Mouse (Mus musculus) urinary bladder, postnatal 14 days (tissue): ENCODE measurements around the gene Tnfaip2.

Experiments
- DNase-seq: peaks from one replicate; pipeline ENCODE4 v3.0.0; 2021; ENCODE audit warnings: low spot score

The Tnfaip2 gene

GRCm38 (mm10) chr12:111442309-111443010 lies at the start of gene Tnfaip2:
Gene Tnfaip2, plus strand, starts transcription at chr12:111442469.
- DNase-seq, result peak; percentile 88

GRCm38 (mm10) chr12:111394008-111394407 lies 48.3 kb upstream of the Tnfaip2 start:
- DNase-seq, result no peak

- no peak for DNase-seq
Observed at GRCm38 (mm10) chr12:111396997-111397396, 45.3 kb upstream of the Tnfaip2 start.

GRCm38 (mm10) chr12:111401454-111402184 lies 40.6 kb upstream of the Tnfaip2 start:
- DNase-seq, result peak; percentile 80

- no peak for DNase-seq
Observed at GRCm38 (mm10) chr12:111404880-111405279, 37.4 kb upstream of the Tnfaip2 start.

DNA sequence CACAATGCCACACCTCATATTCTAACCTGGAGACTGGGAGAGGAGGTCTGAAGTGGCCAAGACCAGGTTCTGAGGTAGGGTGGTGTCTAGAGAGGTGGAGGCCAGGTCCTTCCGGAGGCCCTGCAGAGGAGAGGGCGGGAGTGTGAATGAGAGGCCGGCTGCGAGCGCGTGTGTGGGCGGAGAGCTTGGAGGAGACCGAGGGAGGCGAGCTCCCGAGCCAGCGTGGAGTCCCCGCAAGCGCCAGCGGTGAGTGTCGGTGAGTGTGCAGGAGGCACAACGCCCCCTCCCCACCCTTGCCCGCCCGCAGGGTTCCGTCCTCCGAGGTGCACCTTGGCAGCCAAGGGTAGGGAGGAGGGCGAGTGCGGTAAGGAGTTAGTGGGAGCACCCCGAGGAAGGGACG lies 35.6 kb upstream of the Tnfaip2 start, which contains the start of gene Lbhd2:
Gene Lbhd2 (plus strand): TSS at position 188 of the 400 bp plus-strand sequence.
- DNase-seq, result no peak

GRCm38 (mm10) chr12:111409583-111409982 lies 32.7 kb upstream of the Tnfaip2 start:
- no peak for DNase-seq

DNA sequence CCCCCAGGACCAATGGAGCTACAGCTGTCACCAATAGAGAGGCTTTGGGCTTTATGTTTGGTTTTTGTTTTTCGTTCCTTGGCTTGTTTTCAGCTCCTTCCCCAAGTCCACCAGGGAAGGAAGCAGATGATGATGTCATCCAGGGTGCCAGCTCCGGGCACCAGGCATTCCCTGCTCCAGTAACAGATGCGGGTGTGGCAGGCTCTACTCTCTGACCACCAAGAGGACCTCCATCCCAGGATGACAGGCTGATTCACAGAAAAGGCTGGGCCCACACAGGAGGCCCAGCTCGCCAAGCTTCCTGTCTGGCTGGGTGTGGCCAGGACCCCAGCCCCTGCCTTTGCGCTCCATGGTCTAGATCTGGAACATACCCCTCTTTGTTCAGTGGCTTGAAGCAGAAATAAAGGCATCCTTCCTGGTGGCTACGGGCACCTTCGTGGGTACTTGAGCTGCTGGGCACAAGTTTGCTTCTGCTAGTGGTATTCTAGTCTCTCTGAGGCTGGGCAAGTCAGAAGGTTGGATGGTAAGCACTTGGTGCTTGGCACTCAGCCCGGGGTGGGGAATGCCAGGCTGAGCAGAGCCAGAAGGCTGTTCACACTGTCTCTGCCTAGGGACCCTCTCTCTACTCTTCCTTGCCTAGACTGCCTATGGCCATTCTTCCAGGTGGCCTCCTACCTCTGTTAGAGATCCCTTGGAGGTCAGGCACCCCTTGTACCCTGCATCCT lies 30.5 kb upstream of the Tnfaip2 start:
- peak; percentile 4 for DNase-seq

- DNase-seq, result peak; percentile 3
Observed at GRCm38 (mm10) chr12:111412581-111413284, 29.5 kb upstream of the Tnfaip2 start.

DNA sequence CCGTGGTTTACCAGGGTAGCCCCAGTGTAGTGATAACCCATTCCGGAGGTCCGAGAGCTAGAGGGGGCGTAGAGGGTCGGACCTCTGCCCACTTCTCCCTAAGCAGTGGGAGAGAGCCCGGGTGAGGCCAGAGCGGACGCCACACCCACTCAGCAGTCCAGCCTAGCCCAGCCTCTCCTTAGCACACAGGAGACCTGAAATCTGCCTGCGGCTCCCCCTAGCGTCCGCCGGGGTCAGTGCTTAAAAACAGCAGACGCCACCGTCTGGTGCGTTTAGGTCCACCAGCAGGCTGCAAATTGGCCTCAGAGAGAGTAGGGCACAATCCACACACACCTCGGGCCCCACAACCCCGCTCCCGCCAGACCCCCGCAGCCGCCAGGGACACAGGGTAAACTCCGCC lies 29.0 kb upstream of the Tnfaip2 start:
- peak; percentile 92 for DNase-seq

- peak; percentile 34 for DNase-seq
Observed at GRCm38 (mm10) chr12:111416921-111417779, 25.1 kb upstream of the Tnfaip2 start, which contains the start of gene Exoc3l4. Gene Exoc3l4, plus strand, starts transcription at chr12:111417017.

DNA sequence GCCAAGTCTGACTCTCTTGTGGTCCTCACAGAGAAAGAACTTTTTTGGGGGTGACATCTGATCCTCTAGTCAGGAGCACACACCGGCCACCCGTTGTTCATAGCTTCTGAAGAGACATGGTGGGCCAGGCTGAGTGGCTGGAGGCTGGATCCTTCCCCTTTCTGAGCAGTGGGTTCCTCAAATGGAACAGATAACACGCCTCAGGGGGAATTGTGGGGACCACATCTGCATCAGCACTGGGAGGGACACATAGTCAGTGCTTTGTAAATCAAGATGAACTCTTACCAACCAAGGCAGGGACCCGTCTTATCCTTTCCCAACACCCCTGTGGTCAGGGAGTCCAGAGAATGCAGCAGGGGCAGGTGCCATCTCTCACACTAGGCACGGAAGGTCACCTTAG lies 22.4 kb upstream of the Tnfaip2 start:
- DNase-seq, result no peak

- DNase-seq, result no peak
Observed at GRCm38 (mm10) chr12:111420946-111421709, 21.1 kb upstream of the Tnfaip2 start.

GRCm38 (mm10) chr12:111422852-111423251 lies 19.4 kb upstream of the Tnfaip2 start:
- DNase-seq, result no peak

- DNase-seq, result peak; percentile 2
Observed at GRCm38 (mm10) chr12:111423570-111424129, 18.6 kb upstream of the Tnfaip2 start.

DNA sequence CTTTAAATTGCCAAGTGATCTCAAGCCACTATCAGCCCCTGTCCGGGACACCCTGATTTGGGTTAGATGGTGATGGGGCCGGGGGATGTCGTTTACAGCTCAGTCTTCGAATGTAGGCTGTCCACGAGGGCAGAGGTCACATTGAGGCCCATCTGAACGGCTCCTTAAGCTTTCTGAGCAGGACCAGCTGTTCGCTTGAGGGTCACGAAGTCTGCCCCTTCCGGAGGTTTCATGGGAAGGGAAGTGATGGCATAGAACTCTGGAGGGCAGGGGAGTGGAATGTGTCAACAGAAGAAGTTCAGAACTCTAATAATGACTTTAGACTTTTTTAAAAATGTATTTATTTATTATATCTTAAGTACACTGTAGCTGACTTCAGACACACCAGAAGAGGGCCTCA lies 17.7 kb upstream of the Tnfaip2 start:
- no peak for DNase-seq

- DNase-seq, result peak; percentile 93
Observed at GRCm38 (mm10) chr12:111425258-111425657, 17.0 kb upstream of the Tnfaip2 start.

DNA sequence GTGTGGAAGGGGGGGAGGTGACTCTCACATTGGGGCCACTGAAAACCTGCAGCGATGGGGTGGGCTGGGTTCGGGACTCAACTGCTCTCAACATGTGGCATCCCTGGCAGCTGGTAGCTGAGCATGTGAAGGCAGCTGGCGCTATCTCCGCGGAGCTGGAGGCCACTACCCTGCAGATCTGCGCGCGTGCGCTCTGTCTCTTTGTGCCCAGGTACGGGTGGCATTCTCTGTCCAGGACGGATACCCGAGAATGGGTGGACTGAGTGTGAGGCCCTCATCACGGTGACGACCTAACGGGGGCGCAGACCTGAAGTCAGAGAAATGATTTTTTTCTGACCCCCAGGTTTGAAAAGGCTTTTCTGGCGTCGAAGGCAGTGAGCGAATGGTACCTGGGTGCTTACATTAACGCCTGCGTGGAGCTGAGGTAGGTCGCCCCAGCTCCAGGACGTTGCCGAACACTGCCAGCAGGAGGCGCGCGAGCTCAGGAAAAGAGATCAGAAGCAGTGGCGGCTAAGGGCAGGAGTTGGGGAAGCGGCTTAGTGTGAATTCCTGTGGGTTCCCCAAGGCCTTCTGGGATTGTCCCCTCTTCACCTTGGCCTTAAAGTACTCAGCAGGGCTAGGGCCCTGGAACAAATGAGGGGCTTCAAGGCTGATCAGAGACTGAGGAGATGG lies 16.3 kb upstream of the Tnfaip2 start:
- DNase-seq, result peak; percentile 96

DNA sequence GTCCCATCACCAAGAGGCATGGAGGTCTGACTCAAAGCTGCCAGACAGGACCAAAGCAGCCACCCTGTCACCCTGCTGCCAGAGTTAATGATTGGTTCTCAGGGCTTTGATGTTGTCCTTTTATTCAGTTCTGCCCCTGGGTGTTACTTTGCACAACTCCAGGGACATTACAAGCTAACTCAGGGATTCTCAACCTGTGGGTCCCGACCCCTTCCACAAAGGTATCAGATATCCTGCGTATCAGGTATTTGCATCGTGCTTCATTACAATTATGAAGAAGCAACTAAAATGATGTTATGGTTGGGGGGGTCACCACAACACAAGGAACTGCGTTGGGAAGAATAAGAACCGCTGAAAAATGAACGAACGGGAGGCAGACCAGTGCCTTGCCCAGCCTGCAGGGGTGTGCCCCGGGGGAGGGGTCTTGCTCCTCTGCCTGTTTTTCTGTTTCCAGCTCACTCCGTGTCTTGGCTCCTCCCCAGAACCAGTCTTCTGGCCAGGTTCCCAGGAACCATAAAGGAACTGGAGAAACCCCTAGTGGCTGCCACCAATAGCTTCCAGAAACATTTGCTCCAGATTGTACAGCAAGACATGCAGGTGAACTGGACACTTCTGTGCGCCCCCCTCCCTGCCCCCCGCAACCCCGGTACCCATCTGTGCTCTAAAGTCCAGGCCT lies 14.7 kb upstream of the Tnfaip2 start:
- peak; percentile 55 for DNase-seq
